Mouse (Mus musculus): ENCODE results near the gene Sesn1. TPM values are rescaled to one million over a fixed set of nuclear protein-coding genes. Genes with fewer than 3 reads are reported as not detected.
"Not testable (repeated sequence)": the region's sequence is repeated elsewhere in the genome, so short reads cannot be mapped to it uniquely, and the experiment has no call there.

The Sesn1 gene
- total RNA-seq, 2 experiments from 2014 or later, result 50.9 to 51.2 TPM

- DNase-seq (ENCODE audit: low spot score in 2 of 2); intact Hi-C loops (cut with DNase I): not testable (repeated sequence)
Observed at GRCm38 (mm10) chr10:41952354-41952753, 142.6 kb downstream of the Sesn1 start.

DNA sequence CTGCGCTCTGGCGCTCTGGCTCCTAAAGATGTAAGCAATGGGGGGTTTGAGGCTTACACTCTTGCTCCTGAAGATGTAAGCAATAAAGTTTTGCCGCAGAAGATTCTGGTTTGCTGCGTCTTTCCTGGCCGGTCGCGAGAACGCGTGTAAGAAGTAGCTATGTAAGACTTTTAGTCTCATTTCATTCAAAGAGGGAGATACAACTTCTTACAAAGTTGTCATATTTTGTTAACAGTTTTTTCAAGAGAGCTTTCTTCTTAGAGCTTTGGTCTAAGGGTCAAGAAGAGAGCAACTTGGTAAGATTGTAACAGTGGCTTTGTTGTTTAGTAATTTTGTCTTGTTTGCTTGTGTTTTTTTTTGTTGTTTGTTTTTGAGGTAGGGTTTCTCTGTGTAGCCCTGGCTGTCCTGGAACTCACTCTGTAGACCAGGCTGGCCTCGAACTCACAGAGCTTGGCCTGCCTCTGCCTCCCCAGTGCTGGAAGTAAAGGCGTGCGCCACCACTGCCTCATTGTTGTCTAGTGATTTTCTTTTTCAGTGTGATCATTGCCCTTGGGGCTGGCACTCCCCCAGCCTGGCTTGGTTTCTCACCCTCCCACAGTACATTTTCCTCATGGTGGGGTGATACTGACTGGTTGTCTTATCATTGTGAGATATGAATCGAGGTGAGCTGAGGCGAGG is 143.3 kb downstream of the Sesn1 start:
- no peak for DNase-seq (ENCODE audit: low spot score in 2 of 2)
- intact Hi-C loops (cut with DNase I), result no loop called here

DNA sequence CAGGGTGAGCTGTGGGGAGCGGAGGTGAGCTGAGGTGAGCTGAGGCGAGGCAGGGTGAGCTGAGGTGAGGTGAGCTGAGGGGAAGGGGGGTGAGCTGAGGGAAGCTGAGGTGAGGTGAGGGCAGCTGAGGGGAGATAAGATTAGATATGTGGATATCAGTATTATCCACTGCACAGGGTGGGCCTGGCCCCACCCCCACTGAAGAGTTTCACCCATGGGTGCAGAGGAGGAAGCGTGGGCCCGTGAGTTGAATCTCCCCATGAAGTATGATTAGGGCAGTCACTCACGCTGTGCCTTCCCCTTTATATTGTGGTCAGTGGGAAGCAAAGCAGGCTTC is 143.8 kb downstream of the Sesn1 start:
- intact Hi-C loops (cut with DNase I), result no loop called here

DNA sequence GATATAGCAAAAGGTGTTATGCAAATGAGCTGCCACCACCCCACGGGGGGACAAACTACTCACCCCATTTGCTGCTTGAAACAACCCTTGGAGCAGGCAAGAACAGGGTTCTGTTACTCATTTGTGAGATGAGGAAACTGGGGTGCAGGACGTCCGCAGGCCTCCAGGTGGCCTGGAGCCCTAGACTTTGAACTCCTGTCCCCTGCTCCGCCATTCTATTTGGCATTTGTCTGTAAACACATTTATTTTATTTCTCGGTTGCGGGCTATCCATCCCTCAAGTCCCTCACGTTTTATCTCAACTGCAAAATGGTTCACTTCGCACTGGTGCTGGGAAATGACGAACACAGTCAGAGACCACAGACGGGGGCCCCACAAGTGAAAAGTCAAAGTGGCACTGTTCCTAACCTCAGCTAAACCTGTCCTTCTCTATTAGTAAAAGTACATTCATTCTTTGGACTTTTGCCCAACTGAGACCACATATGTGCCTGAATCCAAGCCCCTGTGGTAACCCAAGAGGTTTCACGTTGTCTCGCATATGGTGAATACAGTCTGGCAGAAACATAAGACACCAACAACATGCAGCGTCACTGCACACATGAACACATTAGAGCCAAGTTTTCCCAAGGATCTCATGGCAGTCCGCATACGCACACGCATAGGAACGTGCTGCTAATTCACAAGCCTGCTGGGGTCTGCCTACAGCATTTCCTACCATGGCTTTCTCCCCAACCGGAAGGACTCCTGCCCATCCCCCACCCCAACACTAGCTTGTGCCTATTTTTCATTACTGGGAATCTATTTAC is 147.9 kb downstream of the Sesn1 start:
- DNase-seq (ENCODE audit: low spot score in 2 of 2), result no peak
- intact Hi-C loops (cut with DNase I), result no loop called here

More for the DNA sequence above, 143.8 kb downstream of the Sesn1 start:
- DNase-seq (ENCODE audit: low spot score in 2 of 2), result no peak

Other genes with a start within 250 kb of the Sesn1 start
- gene Ccdc162, start 93.3 kb upstream of the Sesn1 start, total RNA-seq (2021), result under 1 TPM; 0.41 to 0.92 TPM
- gene Cep57l1, start 64 bp upstream of the Sesn1 start, total RNA-seq (2021), result 1 to 10 TPM; 6.8 to 8.3 TPM
- 10 to 100 TPM; 14.2 to 15.8 TPM for gene Armc2, start 208.5 kb downstream of the Sesn1 start, total RNA-seq (2021)

Measured in left cerebral cortex, postnatal 25 days (tissue).